Mouse (Mus musculus) v-Abl transformed pro-B cells (cell line): Measurements from ENCODE around the gene Adam1b.
"Not testable (repeated sequence)": the region's sequence is repeated elsewhere in the genome, so short reads cannot be mapped to it uniquely, and the experiment has no call there.

Experiments used
- in situ Hi-C, 2 experiments: fragments of 400-800 bp; cut with MboI; formaldehyde crosslinking; loops; one replicate each; pipeline ENCODE4 v1.15.1; 2025; ENCODE audit not compliant: unreplicated experiment in 2 of 2

The Adam1b gene

GRCm38 (mm10) chr5:121501424-121501996 is 1.7 kb downstream of the Adam1b start:
- in situ Hi-C loops: not testable (repeated sequence)

GRCm38 (mm10) chr5:121500719-121501118 is 2.5 kb downstream of the Adam1b start:
- in situ Hi-C loops: no loop called here

- in situ Hi-C loops: loop anchor here in 1 of 2 experiments (25.0 kb wide), 1 partner anchor 569 kb away; the partner anchor contains the start of gene Cux2
Measured at GRCm38 (mm10) chr5:121493305-121493704, 9.9 kb downstream of the Adam1b start.

- in situ Hi-C loops: loop anchor here in 1 of 2 experiments (25.0 kb wide), 1 partner anchor 578 kb away; the partner anchor contains the start of gene Cux2
Measured at GRCm38 (mm10) chr5:121484801-121485200, 18.4 kb downstream of the Adam1b start.

GRCm38 (mm10) chr5:121477680-121478079 is 25.6 kb downstream of the Adam1b start:
- in situ Hi-C loops: loop anchor here (5.0 to 25.0 kb wide), 3 partner anchors 35 to 585 kb away; partner anchors contain the start of genes Cux2 (in 1 of the 2) and Rpl6 (in 1 of the 2)

- in situ Hi-C loops: loop anchor here (5.0 to 25.0 kb wide), 3 partner anchors 34 to 586 kb away; partner anchors contain the start of genes Cux2 (in 1 of the 2) and Rpl6 (in 1 of the 2)
Measured at GRCm38 (mm10) chr5:121476040-121476439, 27.2 kb downstream of the Adam1b start.

GRCm38 (mm10) chr5:121474610-121475009 is 28.6 kb downstream of the Adam1b start:
- in situ Hi-C loops: loop anchor here (5.0 to 25.0 kb wide), 3 partner anchors 32 to 588 kb away; partner anchors contain the start of genes Cux2 (in 1 of the 2) and Rpl6 (in 1 of the 2)

GRCm38 (mm10) chr5:121472411-121472810 is 30.8 kb downstream of the Adam1b start:
- in situ Hi-C loops: loop anchor here in 1 of 2 experiments (10.0 kb wide), 1 partner anchor 268 kb away; the partner anchor contains the start of gene Rpl6

- in situ Hi-C loops: no loop called here
Measured at GRCm38 (mm10) chr5:121469566-121469965, 33.7 kb downstream of the Adam1b start.

- in situ Hi-C loops: no loop called here
Measured at GRCm38 (mm10) chr5:121463601-121464250, 39.5 kb downstream of the Adam1b start.

- in situ Hi-C loops: no loop called here
Measured at GRCm38 (mm10) chr5:121462967-121463366, 40.3 kb downstream of the Adam1b start.

GRCm38 (mm10) chr5:121462171-121462502 is 41.1 kb downstream of the Adam1b start:
- in situ Hi-C loops: no loop called here

- in situ Hi-C loops: no loop called here
Measured at GRCm38 (mm10) chr5:121461339-121462170, 41.7 kb downstream of the Adam1b start.

GRCm38 (mm10) chr5:121455510-121456265 is 47.5 kb downstream of the Adam1b start:
- in situ Hi-C loops: no loop called here

GRCm38 (mm10) chr5:121454503-121454782 is 48.8 kb downstream of the Adam1b start:
- in situ Hi-C loops: loop anchor here in 1 of 2 experiments (5.0 kb wide), 1 partner anchor 153 kb away; no protein-coding TSS in a partner anchor

GRCm38 (mm10) chr5:121453743-121454502 is 49.3 kb downstream of the Adam1b start:
- in situ Hi-C loops: loop anchor here in 1 of 2 experiments (5.0 kb wide), 1 partner anchor 153 kb away; no protein-coding TSS in a partner anchor

GRCm38 (mm10) chr5:121452906-121453305 is 50.3 kb downstream of the Adam1b start:
- in situ Hi-C loops: loop anchor here in 1 of 2 experiments (5.0 kb wide), 1 partner anchor 154 kb away; no protein-coding TSS in a partner anchor

- in situ Hi-C loops: loop anchor here in 1 of 2 experiments (5.0 kb wide), 1 partner anchor 155 kb away; no protein-coding TSS in a partner anchor
Measured at GRCm38 (mm10) chr5:121452026-121452869, 51.0 kb downstream of the Adam1b start, which contains the start of gene Erp29. Gene Erp29 (minus strand): TSS chr5:121452506.
